Mouse (Mus musculus) spleen, postnatal 10 days (tissue): ENCODE measurements at regions not wholly inside any gene's neighbourhood (a gene's known extent, or its start where the extent isn't known, plus 50 kb on each side); places are given as distances from the start of the nearest gene placed in this dataset.

Experiments used
- DNase-seq, 2 experiments: peaks; one replicate each; pipeline ENCODE4 v3.0.0; 2021 to 2022; ENCODE audit warnings: low spot score in 2 of 2

DNA sequence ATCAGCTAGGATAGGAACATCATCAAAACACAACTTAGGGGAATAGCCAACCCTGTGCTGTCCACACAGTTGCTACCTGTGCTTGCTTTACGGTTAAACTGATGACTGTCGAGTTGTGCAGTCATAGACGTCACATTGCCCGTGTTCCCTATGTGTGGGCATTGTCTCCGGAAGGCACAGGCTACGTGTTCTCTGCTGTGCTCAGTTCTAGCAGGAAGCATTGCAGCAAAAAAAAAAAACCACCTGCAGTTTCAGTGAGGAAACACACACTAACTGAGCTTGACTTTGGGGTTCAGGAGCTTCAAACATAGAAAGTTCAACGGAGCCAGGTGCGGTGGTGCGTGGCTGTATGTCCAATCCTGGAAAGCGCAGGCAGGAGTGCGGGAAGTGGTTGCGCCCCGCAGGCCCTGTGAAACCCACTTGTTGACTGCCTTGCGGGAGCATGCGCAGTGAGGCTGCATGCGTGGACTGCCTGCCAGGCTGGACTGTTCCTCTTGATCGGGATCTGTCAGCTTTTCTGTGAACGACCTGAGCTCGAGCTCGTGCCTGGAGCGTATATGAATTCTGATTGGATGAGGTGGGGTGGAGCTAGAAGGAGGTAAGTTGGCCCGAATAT lies 190.2 kb upstream of the Krr1 start:
- DNase-seq, result peak; percentile 9 to 39

DNA sequence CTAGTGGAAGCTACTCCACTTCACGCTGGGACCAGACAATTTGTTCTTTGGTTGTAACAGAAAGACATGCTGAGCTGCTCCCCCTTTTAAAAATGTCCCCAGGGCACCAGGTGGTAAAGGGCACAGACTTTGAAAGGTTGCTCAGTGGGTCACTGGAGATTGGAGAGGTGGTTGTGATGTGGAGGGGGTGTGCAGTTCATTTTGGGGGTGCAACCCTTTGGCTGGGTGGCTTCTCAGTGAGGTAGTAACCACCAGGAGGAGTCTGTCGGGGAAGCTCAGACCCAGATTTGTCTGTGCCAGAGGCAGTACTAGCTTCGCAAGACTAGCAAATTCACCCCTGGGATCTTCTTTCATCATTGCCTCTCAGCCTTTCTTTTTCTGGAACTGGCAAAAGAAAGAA lies 189.0 kb upstream of the Krr1 start:
- no peak for DNase-seq

DNA sequence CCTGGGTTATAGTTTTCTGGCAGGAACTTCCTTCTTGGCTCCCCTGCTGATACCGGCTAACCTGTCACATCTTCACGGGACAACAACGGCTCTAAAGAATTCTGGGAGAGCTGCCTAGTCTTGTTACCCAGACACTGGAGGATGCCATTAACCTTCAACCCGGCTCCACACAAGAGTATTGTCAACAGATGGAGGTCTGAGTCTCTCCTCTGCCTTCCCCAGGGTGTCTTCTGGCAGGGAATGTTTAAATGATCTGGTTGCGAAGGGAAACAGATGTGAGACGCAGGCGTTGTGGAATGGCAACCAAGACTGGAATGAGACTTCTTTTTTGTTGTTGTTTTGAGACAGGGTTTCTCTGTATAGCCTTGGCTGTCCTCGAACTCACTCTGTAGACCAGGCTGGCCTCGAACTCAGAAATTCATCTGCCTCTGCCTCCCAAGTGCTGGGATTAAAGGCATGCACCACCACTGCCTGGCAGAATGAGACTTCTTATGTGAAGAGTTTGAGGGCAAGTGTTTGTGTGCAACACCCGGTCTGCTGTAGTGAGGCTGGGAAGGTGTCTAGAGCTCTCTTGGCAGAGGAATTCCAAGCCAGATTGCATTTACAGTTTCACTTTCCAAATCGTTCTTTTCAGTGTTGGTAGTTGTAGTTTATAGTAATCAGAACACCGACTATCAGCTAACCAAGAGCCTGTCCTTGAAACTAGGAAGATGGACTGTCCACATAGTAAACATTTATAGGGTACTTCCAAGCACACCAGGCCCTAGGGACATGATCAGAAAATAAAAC lies 188.2 kb upstream of the Krr1 start:
- DNase-seq, result no peak

DNA sequence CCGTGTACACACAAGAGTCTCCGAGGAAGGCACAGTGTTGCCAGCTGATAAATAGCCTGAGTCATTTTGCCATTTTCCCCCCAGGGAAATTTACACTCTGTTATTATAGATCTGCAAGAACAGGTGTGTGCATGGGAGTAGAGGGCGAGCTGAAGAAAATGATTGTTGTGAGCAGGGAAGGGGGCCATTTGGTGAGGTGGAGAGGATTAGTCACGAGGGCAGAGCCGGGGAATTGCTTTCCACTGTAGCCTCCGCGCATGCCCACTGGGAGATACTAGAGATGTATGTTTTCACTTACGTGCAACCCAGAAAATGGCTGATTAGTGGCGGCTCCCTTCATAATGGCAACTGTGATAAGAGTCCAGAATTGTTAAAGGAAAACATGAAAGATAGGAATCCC lies 185.3 kb upstream of the Krr1 start:
- DNase-seq, result no peak

DNA sequence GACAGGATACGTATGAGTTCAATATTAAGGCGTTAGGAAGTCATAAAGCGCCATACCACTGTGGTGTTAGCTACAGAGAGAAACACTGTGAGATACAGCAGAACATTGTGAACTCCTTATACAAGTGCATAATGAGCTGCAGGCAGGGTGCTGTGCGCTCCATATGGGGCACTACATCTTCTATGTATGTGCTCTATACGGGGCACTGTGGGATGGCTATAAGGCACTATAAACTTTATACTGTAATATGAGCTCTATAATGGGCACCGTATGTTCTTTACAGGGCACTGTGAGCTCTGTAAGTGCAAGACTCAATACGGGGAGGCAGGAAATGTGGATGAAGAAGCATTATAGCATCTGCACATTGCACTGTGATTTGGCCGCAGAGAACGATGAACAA lies 183.2 kb upstream of the Krr1 start:
- no peak for DNase-seq

DNA sequence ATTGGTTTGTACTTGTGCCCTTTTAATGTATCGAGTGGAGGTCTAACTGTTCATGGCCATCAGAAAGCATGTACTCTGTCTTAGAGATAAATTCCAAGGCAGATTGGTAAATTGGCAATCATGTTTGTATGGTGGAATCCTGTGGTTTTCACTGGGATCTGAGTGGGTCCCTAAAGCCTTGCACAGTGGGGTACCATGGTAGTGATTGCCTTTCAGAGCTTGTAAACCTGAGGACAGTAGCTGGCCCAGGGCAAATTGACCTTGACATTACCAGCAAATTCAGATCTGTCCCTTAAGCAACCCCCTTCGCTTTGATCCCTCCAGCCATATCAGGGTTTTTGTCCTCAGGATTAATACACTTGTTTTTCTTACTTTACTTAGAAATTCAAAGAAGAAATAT lies 181.6 kb upstream of the Krr1 start:
- DNase-seq, result no peak

DNA sequence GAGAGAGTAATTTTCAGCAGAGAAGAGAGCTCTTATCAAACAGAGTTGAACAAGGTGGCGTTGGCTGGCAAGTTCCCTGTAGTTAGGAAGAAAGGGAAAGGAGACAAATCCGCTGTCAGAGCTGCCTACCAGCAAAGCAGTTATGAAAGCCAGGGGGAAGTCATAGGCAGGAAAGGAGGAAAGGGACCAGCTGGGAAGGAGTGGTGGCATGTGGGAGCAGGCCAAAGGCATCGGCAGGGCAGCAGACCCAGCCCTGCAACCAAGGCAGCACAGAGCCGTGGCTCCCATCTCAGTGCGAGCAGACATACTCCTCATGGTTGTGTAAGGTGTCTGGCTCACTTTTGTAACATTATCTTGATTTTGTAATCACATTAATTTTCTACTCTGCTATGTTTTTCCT lies 177.4 kb upstream of the Krr1 start:
- DNase-seq, result no peak

DNA sequence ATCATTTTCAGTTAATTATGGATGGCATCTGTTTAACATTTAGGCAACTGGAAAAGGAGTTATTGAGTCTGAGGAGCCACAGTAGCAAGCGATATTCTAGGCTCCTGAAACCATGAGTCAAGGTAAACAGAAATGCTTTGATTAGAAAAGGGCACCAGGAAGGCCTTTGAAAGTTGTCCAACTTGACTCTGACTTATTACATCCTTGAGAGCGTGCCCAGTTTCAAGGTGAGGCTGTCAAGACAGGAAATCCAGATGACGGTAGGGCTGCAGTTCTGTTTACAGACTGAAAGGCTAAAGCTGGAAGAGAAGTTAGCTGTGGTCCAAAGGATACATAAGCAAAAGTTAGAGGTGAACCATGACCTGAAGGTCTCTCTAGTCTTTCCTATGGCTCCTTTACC lies 176.7 kb upstream of the Krr1 start:
- DNase-seq, result no peak

DNA sequence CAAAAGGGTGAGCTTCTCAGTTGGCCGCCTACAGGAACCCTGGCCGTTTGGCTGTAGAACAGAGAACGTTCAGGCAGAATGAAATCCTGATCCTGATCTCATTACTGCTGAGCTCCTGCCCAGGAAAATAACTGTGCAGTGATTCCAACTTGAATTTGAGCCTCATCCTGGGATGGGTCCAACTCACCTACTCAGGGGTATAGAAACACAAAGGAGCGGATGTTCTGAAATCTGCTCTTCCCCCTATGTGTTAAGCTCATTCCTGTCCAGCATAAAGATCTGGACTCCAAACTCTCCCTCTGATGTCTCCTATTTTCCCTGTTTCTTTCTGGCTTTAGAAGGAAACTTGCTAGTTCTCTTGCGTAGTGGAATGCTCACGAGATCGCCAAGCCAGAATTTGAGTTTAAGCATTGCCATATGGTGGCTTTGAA lies 173.6 kb upstream of the Krr1 start:
- no peak for DNase-seq

DNA sequence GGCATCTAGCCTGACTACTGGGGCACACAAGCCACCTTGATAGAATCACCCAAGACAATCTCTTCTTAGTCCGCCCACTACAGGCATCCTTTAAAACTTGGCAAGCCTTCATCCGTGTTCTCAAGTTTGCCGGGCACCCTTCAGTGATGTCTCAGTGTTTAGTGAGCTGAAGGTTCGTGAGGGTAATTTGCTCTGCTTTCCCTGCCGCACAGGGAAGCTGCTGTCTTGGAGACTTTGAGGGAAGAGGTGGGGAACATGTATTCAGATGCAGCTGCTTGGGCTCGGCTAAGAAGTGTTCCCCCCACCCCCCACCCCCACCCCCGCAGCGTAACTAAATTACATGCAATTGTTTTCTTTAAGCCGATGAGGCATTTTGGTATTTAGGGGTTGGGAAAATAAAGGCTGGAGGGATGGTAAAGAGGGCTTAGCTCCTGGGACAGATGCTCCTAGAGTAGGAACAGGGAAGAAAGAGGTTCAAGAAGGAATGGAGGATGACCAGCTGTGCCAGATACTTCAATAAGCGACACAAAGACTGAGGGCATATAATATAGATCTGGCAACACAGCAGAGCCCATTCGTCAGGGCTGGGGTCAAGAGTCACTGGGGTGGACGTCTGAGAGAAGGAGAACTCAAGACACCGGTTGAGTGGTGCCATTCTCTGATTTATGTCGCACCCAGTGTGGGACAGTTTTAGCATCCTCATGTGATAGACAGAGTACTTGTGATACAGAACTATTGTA lies 172.4 kb upstream of the Krr1 start:
- no peak for DNase-seq

DNA sequence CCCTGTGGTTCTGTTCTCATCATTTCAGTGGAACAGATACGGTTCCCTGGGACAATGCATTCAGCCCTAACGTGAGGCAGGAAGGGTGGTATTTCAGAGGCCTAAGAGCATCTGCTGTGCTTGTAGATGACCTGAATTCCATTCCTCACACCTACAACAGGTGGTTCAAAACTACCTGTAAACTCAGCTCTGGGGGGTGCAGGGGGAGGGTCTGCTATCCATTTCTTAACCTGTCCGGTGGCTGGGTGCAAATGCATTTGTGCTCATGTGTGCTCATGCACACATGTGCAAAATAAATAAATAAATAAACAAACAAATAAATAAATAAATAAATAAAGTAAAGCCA lies 171.9 kb upstream of the Krr1 start:
- no peak for DNase-seq

DNA sequence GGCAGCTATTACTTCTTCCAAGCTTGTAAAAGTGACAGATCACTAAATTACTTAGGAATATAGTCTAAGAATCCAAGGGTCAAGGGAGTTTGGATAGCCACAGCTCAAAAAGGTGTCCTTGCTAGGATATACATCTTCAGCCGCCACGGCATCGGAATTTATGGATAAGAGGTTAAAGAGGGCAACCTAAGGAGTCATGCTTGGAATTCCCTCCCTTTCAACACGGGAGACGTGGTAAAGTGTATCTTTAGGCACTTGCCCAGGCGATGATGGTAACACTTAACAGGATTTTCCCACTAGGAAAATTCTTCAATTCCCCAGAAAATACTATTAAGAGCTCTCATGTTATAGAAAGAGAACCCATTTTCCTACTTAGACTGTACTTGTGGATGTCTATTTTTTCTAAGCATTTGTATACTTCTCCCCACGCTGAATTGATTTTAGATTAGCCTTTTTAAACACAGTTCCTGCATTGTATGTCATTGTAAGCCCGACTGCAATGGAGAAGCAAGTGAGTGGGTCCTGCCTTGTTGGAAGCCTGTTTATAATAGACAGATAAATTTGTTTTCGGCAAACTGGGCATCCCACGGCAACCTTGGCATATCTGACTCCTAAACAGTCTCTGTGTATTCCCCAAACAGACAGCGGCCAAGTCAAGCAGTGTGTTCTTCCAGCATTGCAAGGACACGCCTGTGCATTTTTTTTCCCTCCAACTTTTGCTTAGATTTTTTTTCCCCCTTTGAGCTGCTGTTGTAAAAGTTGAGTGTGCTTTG lies 171.3 kb upstream of the Krr1 start:
- DNase-seq, result no peak

DNA sequence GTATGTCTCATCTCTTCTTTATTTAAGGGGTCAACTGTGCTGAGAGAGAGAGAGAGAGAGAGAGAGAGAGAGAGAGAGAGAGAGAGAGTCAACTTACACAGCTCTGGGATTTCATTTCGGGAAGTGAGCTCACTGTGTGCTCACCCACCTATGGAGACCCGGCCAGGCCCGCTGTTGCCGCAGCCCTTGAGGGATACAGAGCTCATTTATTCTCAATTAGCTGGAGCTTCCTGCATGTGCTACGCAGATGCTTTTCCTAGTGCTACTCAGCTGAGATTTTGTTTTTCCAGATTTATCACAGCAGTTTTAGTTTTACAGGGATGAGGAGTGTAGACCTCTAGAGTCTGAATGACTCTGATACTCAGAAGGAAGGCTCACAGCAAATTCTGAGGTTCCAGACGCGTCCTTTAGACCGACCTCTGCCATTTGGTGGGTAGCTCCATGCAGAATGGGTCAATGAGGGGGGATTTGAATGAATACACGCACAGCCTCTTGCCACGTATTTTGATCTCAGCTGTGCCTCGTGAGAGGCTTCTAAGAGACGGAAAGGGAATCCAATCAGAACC lies 170.6 kb upstream of the Krr1 start:
- no peak for DNase-seq

DNA sequence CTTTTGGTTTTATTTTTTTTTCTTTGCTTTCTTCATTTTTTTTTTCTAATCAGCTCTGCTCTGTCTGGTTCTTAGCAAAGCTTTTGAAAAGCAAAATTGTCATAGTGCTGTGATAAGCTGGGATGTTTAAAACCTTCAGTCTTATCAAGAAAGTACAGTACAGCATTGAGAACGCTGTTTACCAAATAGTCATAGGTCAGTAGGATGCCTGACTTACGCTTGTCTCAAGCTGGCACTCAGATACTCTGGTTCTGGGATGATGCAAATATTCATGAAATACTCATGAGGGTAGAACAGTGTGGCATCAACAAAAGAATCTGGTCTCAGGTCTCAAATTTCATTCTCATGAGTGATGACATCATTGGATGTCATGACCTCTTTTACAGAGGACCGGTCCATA lies 166.1 kb upstream of the Krr1 start:
- no peak for DNase-seq

DNA sequence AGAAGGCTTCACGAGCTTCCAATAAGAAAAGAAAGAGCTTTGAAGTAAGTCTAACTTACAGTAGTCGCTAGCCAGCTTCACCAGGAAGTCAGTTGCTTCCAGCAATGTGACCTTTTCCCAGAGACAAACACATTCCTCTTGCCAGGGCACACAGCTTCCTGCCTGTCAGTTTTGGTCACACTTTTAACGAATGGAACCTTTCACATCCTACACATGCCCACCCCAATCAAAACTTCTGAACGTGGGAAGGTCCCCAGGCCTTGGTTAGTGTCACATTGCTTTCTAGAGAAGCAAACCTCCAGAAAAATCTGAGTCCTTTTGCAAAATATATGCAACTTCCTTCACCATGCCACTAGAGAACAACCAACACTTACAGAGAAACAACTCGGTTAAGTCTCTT lies 165.5 kb upstream of the Krr1 start:
- DNase-seq, result no peak

DNA sequence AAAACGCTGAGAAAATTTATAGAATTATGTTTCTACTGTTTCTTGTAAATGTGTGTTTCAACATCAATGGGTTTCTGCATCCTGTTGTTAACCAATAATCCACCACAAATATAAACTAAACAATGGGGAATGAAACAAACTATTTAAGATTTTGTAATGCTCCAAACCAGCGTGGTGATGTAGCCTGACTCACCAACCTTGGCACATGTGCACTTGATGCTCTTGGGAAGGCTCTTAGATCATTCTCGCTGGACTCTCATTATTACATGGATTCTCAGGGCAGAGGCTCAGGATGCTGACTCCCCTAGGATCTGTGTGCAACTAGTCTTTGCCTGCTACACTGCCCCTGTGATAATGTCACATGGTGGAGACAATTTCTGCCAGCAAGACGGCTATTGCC lies 158.7 kb upstream of the Krr1 start:
- DNase-seq, result no peak

DNA sequence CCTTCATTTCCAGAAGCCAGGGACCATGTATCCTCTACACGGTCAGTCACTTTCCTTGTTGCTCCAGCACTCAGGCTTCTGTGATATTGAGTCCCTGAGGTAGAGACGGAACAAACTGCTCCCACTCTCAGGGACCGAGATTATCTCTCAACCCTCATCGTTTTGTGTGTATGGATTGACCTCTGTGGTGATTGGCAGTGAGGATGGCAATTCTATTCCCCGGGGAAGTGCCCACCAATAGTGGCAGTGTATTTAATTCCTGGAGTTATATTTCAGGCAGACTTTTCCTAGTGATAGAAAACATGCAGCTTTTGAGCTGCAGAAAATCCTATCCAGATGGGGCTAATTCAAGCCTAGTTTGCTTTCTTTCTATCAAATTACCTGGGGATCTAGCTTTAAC lies 157.8 kb upstream of the Krr1 start:
- no peak for DNase-seq

DNA sequence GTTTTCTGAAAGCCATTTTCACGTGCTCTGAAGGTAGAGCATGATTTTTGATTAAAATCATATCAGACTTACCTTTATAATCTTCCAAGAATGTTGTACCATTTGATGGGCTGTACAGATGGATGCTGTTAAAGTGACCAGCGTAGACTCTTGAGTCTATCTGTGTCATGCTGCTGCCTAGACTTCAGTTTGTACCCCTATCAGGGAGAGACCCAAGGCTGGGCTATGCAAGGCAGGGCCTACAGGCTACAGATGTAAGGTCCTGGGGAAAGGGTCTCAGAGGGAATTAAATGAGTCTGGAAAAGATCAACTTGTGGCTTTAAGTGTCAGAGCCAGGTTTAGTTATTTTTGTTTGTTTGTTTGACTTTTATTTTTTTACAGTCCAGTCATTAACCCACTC lies 157.3 kb upstream of the Krr1 start:
- no peak for DNase-seq

DNA sequence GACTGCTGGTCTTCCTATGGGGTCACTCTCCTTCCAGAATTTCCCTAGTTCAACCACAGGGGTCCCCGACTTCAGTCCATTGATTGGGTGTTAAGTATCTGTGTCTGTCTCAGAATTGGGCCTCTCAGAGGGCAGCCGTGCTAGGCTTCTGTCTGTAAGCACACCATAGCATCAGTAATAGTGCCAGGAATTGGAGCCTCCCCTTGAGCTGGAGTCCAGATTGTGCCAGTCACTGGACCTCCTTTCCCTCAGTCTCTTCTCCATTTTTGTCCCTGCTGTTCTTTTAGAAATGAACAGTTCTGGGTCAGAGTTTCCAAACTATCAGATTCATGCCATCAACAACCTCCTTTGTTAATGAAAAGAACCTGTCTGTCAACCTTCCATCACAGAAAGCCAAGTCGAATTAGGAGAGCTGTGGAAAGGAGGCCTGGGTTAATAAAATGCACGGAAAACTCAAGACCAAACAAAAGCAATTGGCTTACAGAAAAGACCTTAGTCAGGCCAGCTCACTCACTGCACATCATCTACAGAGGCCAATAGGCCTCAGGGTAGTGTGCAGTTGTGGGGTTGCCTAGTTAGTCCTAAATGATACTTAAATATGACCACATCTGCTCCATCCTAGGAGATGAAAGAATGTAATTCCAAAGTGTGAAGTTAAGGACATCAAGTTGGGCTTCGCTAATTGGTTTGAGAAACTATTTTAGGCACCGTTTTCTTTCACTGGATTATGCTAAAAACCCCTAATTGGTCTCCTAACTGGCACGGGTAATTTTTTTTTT lies 156.5 kb upstream of the Krr1 start:
- DNase-seq, result no peak

DNA sequence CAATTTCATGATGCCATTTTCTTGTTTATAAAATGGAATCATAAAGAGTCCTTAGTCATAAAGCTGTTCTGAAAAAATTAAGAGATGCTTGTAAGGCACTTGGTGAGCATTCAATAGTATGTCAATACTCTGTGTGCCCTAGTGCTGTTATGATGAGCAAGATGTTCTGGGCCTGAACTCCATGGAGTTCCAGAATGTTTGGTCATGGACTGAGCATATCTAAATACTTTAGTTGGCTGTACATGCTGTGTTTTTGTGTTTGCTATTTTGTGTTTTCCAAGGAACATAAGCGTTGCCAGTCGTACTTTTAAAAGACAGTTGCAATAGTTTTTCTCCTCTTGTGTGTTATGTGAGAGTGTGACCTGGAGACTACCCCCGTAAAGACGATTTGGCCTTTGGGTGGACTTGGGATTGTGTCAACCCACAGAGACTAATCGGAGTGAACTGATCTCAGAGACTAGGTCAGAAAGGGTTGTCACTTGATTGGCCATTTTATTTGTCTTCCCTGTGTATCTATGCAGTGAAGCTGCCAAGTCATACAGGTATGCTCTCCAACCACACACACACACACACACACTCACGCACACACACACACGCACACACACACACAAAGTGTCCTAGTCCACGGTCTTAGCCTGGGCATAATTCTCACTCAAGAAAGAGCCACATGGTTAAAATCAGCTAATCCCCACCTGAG lies 152.6 kb upstream of the Krr1 start:
- no peak for DNase-seq

DNA sequence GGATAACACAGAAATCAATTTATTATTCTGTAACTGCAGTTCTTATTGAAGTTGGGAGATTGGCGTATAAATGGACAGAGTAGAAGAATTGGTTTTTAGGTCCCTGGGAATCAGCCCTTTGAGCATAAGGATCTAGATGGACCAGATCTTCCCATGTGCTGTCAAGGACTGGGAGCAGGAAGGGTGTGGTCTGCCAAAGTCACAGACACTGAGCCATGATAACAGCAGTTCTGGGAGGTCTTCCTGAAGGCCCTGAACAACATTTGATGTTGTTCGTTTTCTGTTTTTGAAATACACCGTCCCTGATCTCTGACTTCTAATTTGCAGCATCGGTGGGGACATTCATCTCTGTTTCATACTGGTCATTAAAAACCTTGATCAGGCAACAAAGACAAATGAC lies 147.6 kb upstream of the Krr1 start:
- DNase-seq, result peak; percentile 7 to 30
